Mouse (Mus musculus) stomach, postnatal 0 days (tissue): Measurements from ENCODE around the gene Ppil1.

Experiments used
- CTCF ChIP-seq: IDR thresholded peaks from 2 replicates; pipeline ENCODE4 v1.5.1; 2016; ENCODE audit warnings: antibody characterized with exemption, low read depth, mild to moderate bottlenecking, moderate library complexity
- EP300 ChIP-seq: optimal IDR thresholded peaks from 2 replicates; pipeline ENCODE3; 2016; ENCODE audit warnings: antibody characterized with exemption

DNA sequence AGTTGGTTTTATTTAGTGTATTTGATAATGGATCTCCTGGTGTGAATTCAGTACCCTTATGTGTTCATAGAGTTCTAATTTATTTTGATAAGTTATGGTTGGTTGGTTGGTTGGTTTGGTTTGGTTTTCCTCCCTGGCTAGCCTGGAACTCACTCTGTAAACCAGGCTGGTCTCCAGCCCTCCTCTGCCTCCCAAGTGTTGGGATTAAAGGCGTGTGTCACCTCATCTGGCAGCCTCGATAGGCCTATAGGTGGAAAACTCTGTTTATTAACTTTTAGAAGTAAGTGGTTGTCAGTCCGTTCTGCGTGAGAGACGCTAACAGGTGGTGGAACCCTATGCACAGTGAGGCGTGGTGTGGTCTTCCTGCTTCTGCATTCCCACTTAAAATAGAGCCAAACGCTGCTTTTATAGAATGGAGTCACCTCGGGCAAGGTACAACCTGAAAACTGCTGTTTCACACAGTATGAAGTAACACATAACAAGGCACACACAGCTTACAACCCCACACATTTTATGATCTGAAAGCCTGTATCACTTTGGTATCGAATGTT is 6.2 kb upstream of the Ppil1 start:
- TF ChIP-seq CTCF = no peak
- no peak for TF ChIP-seq EP300
